ENCODE assay signal across 8 mouse cellular contexts in the genomic region with DNA sequence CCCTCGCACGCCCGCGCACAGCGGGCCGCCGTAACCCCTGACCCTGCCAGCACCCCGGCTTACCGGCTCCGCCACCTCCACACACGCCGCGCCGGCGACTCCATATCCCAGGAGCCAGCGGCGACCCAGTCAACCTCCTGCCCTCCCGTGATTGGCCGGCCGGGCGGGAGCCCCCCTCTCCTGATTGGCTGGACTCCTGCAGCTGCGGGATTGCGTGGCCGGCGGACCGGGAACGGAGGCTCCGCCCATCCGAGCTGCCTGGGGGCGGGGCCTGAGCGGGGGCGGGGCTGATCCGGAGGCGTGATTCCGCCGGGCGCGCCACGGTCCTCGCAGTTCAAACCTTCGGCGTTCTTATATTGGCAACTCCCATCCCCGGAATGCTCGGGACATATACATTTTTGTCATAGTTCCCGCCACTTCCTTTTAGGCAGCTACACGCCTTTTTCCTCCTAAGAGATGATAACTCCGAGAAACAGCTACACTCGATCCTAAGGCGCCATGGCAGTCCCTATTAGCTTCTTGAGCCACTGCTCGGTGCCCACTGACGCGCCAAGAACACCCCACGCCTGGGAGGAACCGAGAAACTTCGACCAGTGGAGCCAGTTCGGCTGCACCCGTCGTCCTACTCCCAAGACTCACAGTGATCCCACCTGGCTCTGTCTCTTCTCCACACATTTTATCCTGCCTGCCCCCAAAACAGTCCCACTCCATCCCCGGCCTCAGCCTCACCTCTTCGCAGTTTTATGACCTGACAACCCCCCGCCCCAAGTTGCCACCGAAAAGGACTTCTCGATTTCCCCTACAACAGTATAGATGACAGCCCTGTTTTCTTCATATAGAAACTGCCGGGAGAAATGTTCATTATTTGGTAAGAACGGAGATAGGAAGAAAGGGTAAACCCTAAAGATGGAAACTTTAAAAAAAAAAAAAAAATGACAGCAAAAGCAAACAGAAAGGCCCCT. TPM values are rescaled to one million over a fixed set of nuclear protein-coding genes. Genes with fewer than 3 reads are reported as not detected.
DNase-seq lines count a peak whose midpoint lies in the region; ATAC-seq lines count a peak whose summit lies in the region.

No protein-coding gene starts in this region.

- no peak overlapping the region for H3K27ac ChIP-seq in heart, embryonic 14.5 days (replicated peaks in 1 of 2; ENCODE audit: control insufficient read depth in 1 of 2, insufficient read depth in 1 of 2, low read depth in 2 of 2, low read length in 2 of 2)
- peak overlapping the region; percentile 98 for H3K27ac ChIP-seq in liver, embryonic 13.5 days
- peak overlapping the region; percentile 70; the same call in 1 of the 2 replicates for H3K27ac ChIP-seq in stomach, embryonic 16.5 days (ENCODE audit: low read length)

- H3K4me3 ChIP-seq in heart, embryonic 14.5 days (ENCODE audit: control insufficient read depth in 1 of 2, insufficient read depth in 1 of 2, low read depth in 1 of 2, low read length in 2 of 2): peak overlapping the region; percentile 87 to 95
- peak overlapping the region; percentile 99 for H3K4me3 ChIP-seq in liver, embryonic 13.5 days (replicated peaks)
- peak overlapping the region; percentile 83 for H3K4me3 ChIP-seq in stomach, embryonic 16.5 days (replicated peaks; ENCODE audit: low read length)

- peak overlapping the region; percentile 100 for H3K4me2 ChIP-seq in heart, embryonic 14.5 days (ENCODE audit: low read length)
- peak overlapping the region; percentile 99 for H3K4me2 ChIP-seq in liver, embryonic 13.5 days
- peak overlapping the region; percentile 100 for H3K4me2 ChIP-seq in stomach, embryonic 16.5 days (ENCODE audit: low read depth, low read length)

- H3K9ac ChIP-seq in heart, embryonic 14.5 days (ENCODE audit: low read length): peak overlapping the region; percentile 94
- H3K9ac ChIP-seq in liver, embryonic 13.5 days: peak overlapping the region; percentile 100
- peak overlapping the region; percentile 90 for H3K9ac ChIP-seq in stomach, embryonic 16.5 days (ENCODE audit: low read length)

- peaks cover 9 to 43% of the 10 kb centered on the region in 2 experiments for H3K4me1 ChIP-seq in heart, embryonic 14.5 days (ENCODE audit: control insufficient read depth in 2 of 2, insufficient read depth in 2 of 2, low read length in 2 of 2)
- peaks cover 52% of the 10 kb centered on the region for H3K4me1 ChIP-seq in liver, embryonic 13.5 days (replicated peaks)
- peaks cover 36% of the 10 kb centered on the region for H3K4me1 ChIP-seq in stomach, embryonic 16.5 days (ENCODE audit: control insufficient read depth, insufficient read depth, low read length)

- DNase-seq in CD4-positive helper T cell, adult 2 months (ENCODE audit: low read depth, low spot score): peak; percentile 94
- peak; percentile 84 for DNase-seq in brain, embryonic 18.5 days (ENCODE audit: low read depth, low spot score)
- DNase-seq in kidney, postnatal 14 days: peak; percentile 98
- peak; percentile 98 for DNase-seq in liver, embryonic 13.5 days
- DNase-seq in neural tube, embryonic 10.5 days (ENCODE audit: extremely low spot score, low spot score): peak; percentile 97

- H3K27me3 ChIP-seq in heart, embryonic 14.5 days (ENCODE audit: control insufficient read depth, insufficient read depth, low read length): peaks cover 20% of the 10 kb centered on the region; the same call in 1 of the 2 replicates
- H3K27me3 ChIP-seq in liver, embryonic 13.5 days: peaks cover 37% of the 10 kb centered on the region
- 0 out of 2 replicates have a peak, but pooled peaks cover 3% of the 10 kb centered on the region for H3K27me3 ChIP-seq in stomach, embryonic 16.5 days (ENCODE audit: control insufficient read depth, insufficient read depth, low read length)

- H3K9me3 ChIP-seq in heart, embryonic 14.5 days (ENCODE audit: control insufficient read depth, low read length): no peaks in the 10 kb centered on the region
- H3K9me3 ChIP-seq in liver, embryonic 13.5 days (replicated peaks): no peaks in the 10 kb centered on the region
- H3K9me3 ChIP-seq in stomach, embryonic 16.5 days (replicated peaks; ENCODE audit: control insufficient read depth, low read length): no peaks in the 10 kb centered on the region

- peak; percentile 82 for ATAC-seq in erythroid progenitor cell, adult 5-6 weeks (replicated peaks; ENCODE audit: low FRiP score, poor library complexity, severe bottlenecking)
- peak; percentile 98 for ATAC-seq in heart, embryonic 14.5 days (ENCODE audit: insufficient number of reproducible peaks, insufficient read depth, low FRiP score, low read depth)
- peak; percentile 87 for ATAC-seq in liver, embryonic 13.5 days (ENCODE audit: low read depth)
- ATAC-seq in stomach, embryonic 16.5 days (ENCODE audit: insufficient read depth, low FRiP score): peak; percentile 97

- under 1% methylated on average over 65 of the region's 65 CpGs for WGBS in heart, embryonic 14.5 days
- 2% methylated on average over 65 of the region's 65 CpGs for WGBS in liver, embryonic 13.5 days (ENCODE audit: insufficient replicate concordance)
- WGBS in stomach, embryonic 16.5 days: under 1% methylated on average over 65 of the region's 65 CpGs

- H3K36me3 ChIP-seq in heart, embryonic 14.5 days (ENCODE audit: control insufficient read depth, insufficient read depth, low read length): no peaks in the 10 kb centered on the region
- H3K36me3 ChIP-seq in liver, embryonic 13.5 days: peaks cover 1% of the 10 kb centered on the region; the same call in 1 of the 2 replicates
- H3K36me3 ChIP-seq in stomach, embryonic 16.5 days (ENCODE audit: control insufficient read depth, insufficient read depth, low read length): no peaks in the 10 kb centered on the region

RNA-seq across cellular contexts. Expression of gene Gm5475, which starts 1.2 kb away (rescaled TPM):
- total RNA-seq in erythroid progenitor cell, adult 5-6 weeks (2015; ENCODE audit: low replicate concordance): not detected in 2 replicates
- 0.51 TPM in 1 of 2 replicates, not detected in the other for total RNA-seq in erythroid progenitor cell, adult 5-6 weeks (2017; ENCODE audit: low replicate concordance)
- not detected in 2 replicates for polyA plus RNA-seq in heart, embryonic 14.5 days (2014; fragmentation: Nextera tagmentation; extraction: Ambion mirVana)
- polyA plus RNA-seq in liver, embryonic 13.5 days (2015; fragmentation: Nextera tagmentation; extraction: Ambion mirVana): not detected in 2 replicates
- polyA plus RNA-seq in stomach, embryonic 16.5 days (2015; fragmentation: Nextera tagmentation; extraction: Ambion mirVana): 0.13 TPM in 1 of 2 replicates, not detected in the other

RNA-seq across cellular contexts. Expression of gene Slc11a2, which starts 1.7 kb away (rescaled TPM):
- 119 and 142 TPM in 2 replicates for total RNA-seq in erythroid progenitor cell, adult 5-6 weeks (2015; ENCODE audit: low replicate concordance)
- total RNA-seq in erythroid progenitor cell, adult 5-6 weeks (2017; ENCODE audit: low replicate concordance): 109 and 145 TPM in 2 replicates
- polyA plus RNA-seq in heart, embryonic 14.5 days (2014; fragmentation: Nextera tagmentation; extraction: Ambion mirVana): 12.7 and 14.1 TPM in 2 replicates
- polyA plus RNA-seq in liver, embryonic 13.5 days (2015; fragmentation: Nextera tagmentation; extraction: Ambion mirVana): 46.8 and 57.1 TPM in 2 replicates
- polyA plus RNA-seq in stomach, embryonic 16.5 days (2015; fragmentation: Nextera tagmentation; extraction: Ambion mirVana): 27.0 and 28.3 TPM in 2 replicates

RNA-seq across cellular contexts. Expression of gene Letmd1, which starts 45.6 kb away (rescaled TPM):
- total RNA-seq in erythroid progenitor cell, adult 5-6 weeks (2015; ENCODE audit: low replicate concordance): 4.3 and 8.8 TPM in 2 replicates
- 4.4 and 4.5 TPM in 2 replicates for total RNA-seq in erythroid progenitor cell, adult 5-6 weeks (2017; ENCODE audit: low replicate concordance)
- polyA plus RNA-seq in heart, embryonic 14.5 days (2014; fragmentation: Nextera tagmentation; extraction: Ambion mirVana): 12.8 and 13.6 TPM in 2 replicates
- polyA plus RNA-seq in liver, embryonic 13.5 days (2015; fragmentation: Nextera tagmentation; extraction: Ambion mirVana): 14.4 and 15.0 TPM in 2 replicates
- 25.8 and 26.7 TPM in 2 replicates for polyA plus RNA-seq in stomach, embryonic 16.5 days (2015; fragmentation: Nextera tagmentation; extraction: Ambion mirVana)

RNA-seq across cellular contexts. Expression of gene Higd1c, which starts 58.8 kb away (rescaled TPM):
- total RNA-seq in erythroid progenitor cell, adult 5-6 weeks (2015; ENCODE audit: low replicate concordance): not detected in 2 replicates
- total RNA-seq in erythroid progenitor cell, adult 5-6 weeks (2017; ENCODE audit: low replicate concordance): not detected in 2 replicates
- polyA plus RNA-seq in heart, embryonic 14.5 days (2014; fragmentation: Nextera tagmentation; extraction: Ambion mirVana): not detected in 2 replicates
- polyA plus RNA-seq in liver, embryonic 13.5 days (2015; fragmentation: Nextera tagmentation; extraction: Ambion mirVana): not detected in 2 replicates
- polyA plus RNA-seq in stomach, embryonic 16.5 days (2015; fragmentation: Nextera tagmentation; extraction: Ambion mirVana): not detected in 2 replicates

Comparison
In these comparisons a context has a peak if more than half of its experiments do, and no peak if none do; other contexts are left out.
1. H3K27ac ChIP-seq: peak in liver, embryonic 13.5 days (single experiment) and stomach, embryonic 16.5 days (single experiment); none in heart, embryonic 14.5 days (0 of 2).
2. Peak in every context shown above with its lines, with median percentiles within 50 percentile points of each other: DNase-seq, ATAC-seq, H3K4me2 ChIP-seq, H3K4me3 ChIP-seq and H3K9ac ChIP-seq.